Mouse (Mus musculus) forebrain, embryonic 11.5 days (tissue): ENCODE measurements around the gene Dcaf11. TPM values are rescaled to one million over a fixed set of nuclear protein-coding genes. Genes with fewer than 3 reads are reported as not detected.

ENCODE experiments used
- ATAC-seq: fragments of 200-750 bp; cut with Nextera tagmentation; replicated peaks from 2 replicates; pipeline ENCODE4 v1.8.0; 2017; ENCODE audit warnings: moderate TSS enrichment; ENCODE audit not compliant: low FRiP score
- DNase-seq: peaks from one replicate; pipeline ENCODE4 v3.0.0-alpha.2; 2017; ENCODE audit warnings: low spot score
- H3K27ac ChIP-seq: fragments of 300-500 bp; sonication (generic); 2 replicates; pipeline ENCODE4 v1.5.1; 2014; ENCODE audit warnings: low read depth, low read length
- H3K27me3 ChIP-seq: fragments of 300-500 bp; sonication (generic); 2 replicates; pipeline ENCODE4 v1.6.1; 2014; ENCODE audit warnings: mild to moderate bottlenecking, low read length, mixed read lengths; ENCODE audit not compliant: control insufficient read depth, insufficient read depth
- H3K36me3 ChIP-seq: fragments of 300-500 bp; sonication (generic); 2 replicates; pipeline ENCODE4 v1.6.1; 2014; ENCODE audit warnings: mild to moderate bottlenecking, low read length, moderate library complexity, mixed read lengths; ENCODE audit not compliant: control insufficient read depth, insufficient read depth
- H3K4me1 ChIP-seq: fragments of 300-500 bp; sonication (generic); replicated peaks from 2 replicates; pipeline ENCODE4 v1.6.1; 2014; ENCODE audit warnings: low read length, mixed read lengths; ENCODE audit not compliant: control insufficient read depth, insufficient read depth
- H3K4me2 ChIP-seq: fragments of 300-500 bp; sonication (generic); 2 replicates; pipeline ENCODE4 v1.6.1; 2014; ENCODE audit warnings: low read depth, mild to moderate bottlenecking, low read length, moderate library complexity, mixed read lengths; ENCODE audit not compliant: severe bottlenecking
- H3K4me3 ChIP-seq: fragments of 300-500 bp; sonication (generic); 2 replicates; pipeline ENCODE4 v1.5.1; 2014; ENCODE audit warnings: low read depth, low read length
- H3K9ac ChIP-seq: fragments of 300-500 bp; sonication (generic); 2 replicates; pipeline ENCODE4 v1.6.1; 2014; ENCODE audit warnings: low read length
- H3K9me3 ChIP-seq: fragments of 300-500 bp; sonication (generic); 2 replicates; pipeline ENCODE4 v1.6.1; 2016; ENCODE audit warnings: low read length, mixed read lengths; ENCODE audit not compliant: control insufficient read depth
- WGBS: fragments of 180-500 bp; shearing (Covaris S2); extraction: QIAGEN DNeasy Blood & Tissue Kit; methylation state at CpG from one replicate; pipeline ENCODE4 v1.1.7; 2014; 5-methylcytosine and 5-hydroxymethylcytosine counted together
- polyA plus RNA-seq: library from polyadenylated mRNA; unstranded; fragments of >200 nt; fragmentation: Nextera tagmentation; extraction: Ambion mirVana; gene quantifications from 2 replicates; pipeline ENCODE4 v1.2.1, GENCODE M21; 2014

The Dcaf11 gene
- polyA plus RNA-seq, 1 experiment from 2014 or later = 74.6 TPM

GRCm38 (mm10) chr14:55591331-55591891 is 31.6 kb downstream of the Dcaf11 start, which contains the start of gene Rnf31:
TSS of gene Rnf31 (plus strand) at chr14:55591708.
- peak within 1 kb of the TSS; percentile 81 for H3K27ac ChIP-seq
- H3K36me3 ChIP-seq = peaks cover 5% of the 10 kb centered on the region
- no peaks in the 10 kb centered on the region for H3K9me3 ChIP-seq
- H3K4me3 ChIP-seq = peak within 1 kb of the TSS; percentile 88
- H3K4me2 ChIP-seq = peak within 1 kb of the TSS; percentile 97
- 0% methylated on average over 33 of the region's 33 CpGs for WGBS
- H3K27me3 ChIP-seq = no peaks in the 10 kb centered on the region
- peak; percentile 90 for ATAC-seq
- peaks cover 14% of the 10 kb centered on the region; the same call in 1 of the 2 replicates for H3K4me1 ChIP-seq
- peak within 1 kb of the TSS; percentile 82 for H3K9ac ChIP-seq
- DNase-seq = peak; percentile 93

- no peak for ATAC-seq
- no peak for DNase-seq
Measured at GRCm38 (mm10) chr14:55592226-55592625, 32.4 kb downstream of the Dcaf11 start.

GRCm38 (mm10) chr14:55596036-55596690 is 36.4 kb downstream of the Dcaf11 start:
- WGBS = 82% methylated on average over 13 of the region's 13 CpGs
- H3K27ac ChIP-seq = no peak overlapping the region
- peaks cover 7% of the 10 kb centered on the region; the same call in 1 of the 2 replicates for H3K4me1 ChIP-seq
- no peak for DNase-seq
- peaks cover 5% of the 10 kb centered on the region for H3K36me3 ChIP-seq
- H3K27me3 ChIP-seq = no peaks in the 10 kb centered on the region
- H3K9me3 ChIP-seq = no peaks in the 10 kb centered on the region
- H3K9ac ChIP-seq = no peak overlapping the region
- ATAC-seq = no peak
- H3K4me2 ChIP-seq = no peak overlapping the region
- H3K4me3 ChIP-seq = no peak overlapping the region

More at GRCm38 (mm10) chr14:55592226-55592625, 32.4 kb downstream of the Dcaf11 start:
- peak overlapping the region; percentile 88 for H3K4me3 ChIP-seq
- 5% methylated on average over 16 of the region's 16 CpGs for WGBS
- H3K9ac ChIP-seq = peak overlapping the region; percentile 82
- no peaks in the 10 kb centered on the region for H3K9me3 ChIP-seq
- H3K4me1 ChIP-seq = peaks cover 14% of the 10 kb centered on the region; the same call in 1 of the 2 replicates
- H3K4me2 ChIP-seq = peak overlapping the region; percentile 97
- no peaks in the 10 kb centered on the region for H3K27me3 ChIP-seq
- H3K36me3 ChIP-seq = peaks cover 5% of the 10 kb centered on the region
- no peak overlapping the region for H3K27ac ChIP-seq

- WGBS = 94% methylated on average over 21 of the region's 21 CpGs
Measured at GRCm38 (mm10) chr14:55598521-55599390, 39.0 kb downstream of the Dcaf11 start.

GRCm38 (mm10) chr14:55603271-55603632 is 43.4 kb downstream of the Dcaf11 start, which contains the start of gene Irf9:
TSS of gene Irf9 (plus strand) at chr14:55603571.
- Histone ChIP-seq H3K4me3 (peak within 1 kb of the TSS; percentile 17), H3K27me3 (no peaks in the 10 kb centered on the region), H3K36me3 (peaks cover 3% of the 10 kb centered on the region; the same call in 1 of the 2 replicates), H3K9me3 (no peaks in the 10 kb centered on the region), H3K27ac (no peak within 1 kb of the TSS), H3K4me2 (peak within 1 kb of the TSS; percentile 32; the same call in 1 of the 2 replicates), H3K4me1 (no peaks in the 10 kb centered on the region; the same call in 1 of the 2 replicates), H3K9ac (peak within 1 kb of the TSS; percentile 44)
- ATAC-seq (no peak), DNase-seq (no peak)
- 92% methylated on average over 7 of the region's 7 CpGs for WGBS

More at GRCm38 (mm10) chr14:55598521-55599390, 39.0 kb downstream of the Dcaf11 start:
- H3K4me1 ChIP-seq = no peaks in the 10 kb centered on the region; the same call in 1 of the 2 replicates
- H3K4me3 ChIP-seq = no peak overlapping the region
- H3K27me3 ChIP-seq = no peaks in the 10 kb centered on the region
- no peak for ATAC-seq
- H3K27ac ChIP-seq = no peak overlapping the region
- no peak for DNase-seq
- H3K9ac ChIP-seq = no peak overlapping the region
- H3K4me2 ChIP-seq = no peak overlapping the region
- no peaks in the 10 kb centered on the region for H3K9me3 ChIP-seq
- peaks cover 8% of the 10 kb centered on the region for H3K36me3 ChIP-seq

- Histone ChIP-seq H3K36me3 (peaks cover 3% of the 10 kb centered on the region; the same call in 1 of the 2 replicates), H3K4me2 (peak overlapping the region; percentile 32; the same call in 1 of the 2 replicates), H3K9ac (peak overlapping the region; percentile 44), H3K27ac (no peak overlapping the region), H3K4me3 (peak overlapping the region; percentile 17), H3K27me3 (no peaks in the 10 kb centered on the region), H3K4me1 (no peaks in the 10 kb centered on the region; the same call in 1 of the 2 replicates), H3K9me3 (no peaks in the 10 kb centered on the region)
- ATAC-seq (peak; percentile 82), DNase-seq (peak; percentile 86)
- 17% methylated on average over 19 of the region's 19 CpGs for WGBS
Measured at GRCm38 (mm10) chr14:55603633-55604576, 44.1 kb downstream of the Dcaf11 start.

- H3K4me3 ChIP-seq = no peak overlapping the region
- no peaks in the 10 kb centered on the region; the same call in 1 of the 2 replicates for H3K4me1 ChIP-seq
- no peak overlapping the region for H3K9ac ChIP-seq
- DNase-seq = no peak
- no peak overlapping the region for H3K4me2 ChIP-seq
- no peaks in the 10 kb centered on the region for H3K27me3 ChIP-seq
- H3K27ac ChIP-seq = no peak overlapping the region
- 92% methylated on average over 11 of the region's 11 CpGs for WGBS
- peaks cover 3% of the 10 kb centered on the region; the same call in 1 of the 2 replicates for H3K36me3 ChIP-seq
- ATAC-seq = no peak
- H3K9me3 ChIP-seq = no peaks in the 10 kb centered on the region
Measured at GRCm38 (mm10) chr14:55604823-55605222, 45.0 kb downstream of the Dcaf11 start.
